In the genomic region with DNA sequence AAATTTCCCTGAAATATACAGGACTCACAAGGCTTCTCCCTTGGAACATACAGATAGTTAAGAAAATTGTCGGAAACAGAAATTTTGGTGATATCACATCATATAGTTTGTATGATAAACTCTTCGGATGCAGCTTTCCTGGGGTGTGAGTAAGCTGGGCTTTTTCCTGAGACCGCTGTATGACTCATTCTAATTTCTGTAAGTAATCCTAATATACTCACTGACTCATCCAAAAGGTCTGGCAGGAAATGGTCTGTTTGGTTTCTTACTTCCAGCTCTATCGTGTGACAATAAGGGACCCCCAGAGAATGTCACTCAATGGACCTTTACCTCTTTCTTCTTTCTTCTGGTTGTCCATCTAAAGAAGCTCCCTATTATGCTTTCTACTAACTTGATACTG, we compare ENCODE assay signal across 15 mouse cellular contexts.
"Had no signal": no experiment of that assay in that cellular context is flagged by ENCODE, and none has a peak within 500 bp of the region (broad histone marks: within the 10 kb centered on the region; RNA-seq: fewer than 3 reads in every experiment).

No protein-coding gene starts in this region.

- H3K4me1 ChIP-seq: midbrain, embryonic 10.5 days; midbrain, embryonic 12.5 days; neural tube, embryonic 12.5 days; stomach, embryonic 15.5 days had no signal

- DNase-seq: lung, adult 18-20 months; lung, embryonic 14.5 days; lung, postnatal 10 days; lung, postnatal 4 days; midbrain, embryonic 14.5 days; right cerebral cortex, postnatal 14 days; thymus, adult 18-20 months; thymus, postnatal 14 days; thymus, postnatal 4 days had no signal

- H3K9ac ChIP-seq: lung, embryonic 14.5 days; midbrain, embryonic 12.5 days; neural tube, embryonic 12.5 days; stomach, embryonic 15.5 days had no signal

- H3K36me3 ChIP-seq: midbrain, embryonic 10.5 days; midbrain, embryonic 12.5 days; neural tube, embryonic 12.5 days; stomach, embryonic 15.5 days had no signal

- H3K27ac ChIP-seq: midbrain, embryonic 10.5 days; midbrain, embryonic 12.5 days; neural tube, embryonic 12.5 days; stomach, embryonic 15.5 days; stomach, postnatal 0 days had no signal

- H3K4me2 ChIP-seq: lung, embryonic 14.5 days; midbrain, embryonic 12.5 days; neural tube, embryonic 12.5 days; stomach, embryonic 15.5 days had no signal

- ATAC-seq: midbrain, embryonic 16.5 days had no signal

- H3K27me3 ChIP-seq: midbrain, embryonic 12.5 days; neural tube, embryonic 12.5 days; stomach, embryonic 15.5 days had no signal

- H3K4me3 ChIP-seq: midbrain, embryonic 10.5 days; midbrain, embryonic 12.5 days; neural tube, embryonic 12.5 days; stomach, embryonic 15.5 days had no signal

- H3K9me3 ChIP-seq: midbrain, embryonic 10.5 days; midbrain, embryonic 12.5 days; neural tube, embryonic 12.5 days; stomach, embryonic 15.5 days had no signal
